Mouse (Mus musculus): Measurements from ENCODE around the gene Gm3072. TPM values are rescaled to one million over a fixed set of nuclear protein-coding genes. Genes with fewer than 3 reads are reported as not detected.
"Not testable (repeated sequence)": the region's sequence is repeated elsewhere in the genome, so short reads cannot be mapped to it uniquely, and the experiment has no call there.

Gene Gm3072
- polyA plus RNA-seq (2015; fragmentation: Nextera tagmentation; extraction: Ambion mirVana) = not detected in 2 replicates

- H3K36me3 ChIP-seq (ENCODE audit: control insufficient read depth, insufficient read depth, low read length); H3K27ac ChIP-seq (ENCODE audit: low read depth, low read length); H3K4me3 ChIP-seq (ENCODE audit: low read length); H3K9me3 ChIP-seq (ENCODE audit: control insufficient read depth, low read length); ATAC-seq; H3K4me2 ChIP-seq (ENCODE audit: low read length); H3K9ac ChIP-seq (ENCODE audit: low read depth, low read length); H3K27me3 ChIP-seq (replicated peaks; ENCODE audit: control insufficient read depth, insufficient read depth, low read length); H3K4me1 ChIP-seq (ENCODE audit: control insufficient read depth, insufficient read depth, low read depth, low read length): not testable (repeated sequence)
- 71% methylated on average over 1 of the region's 2 CpGs for WGBS
Observed at GRCm38 (mm10) chr14:41624512-41624911, at the start of gene Gm3072. Gene Gm3072 (minus strand): TSS chr14:41624612.

- not testable (repeated sequence) for H3K36me3 ChIP-seq (ENCODE audit: control insufficient read depth, insufficient read depth, low read length); H3K9ac ChIP-seq (ENCODE audit: low read depth, low read length); H3K4me3 ChIP-seq (ENCODE audit: low read length); H3K9me3 ChIP-seq (ENCODE audit: control insufficient read depth, low read length); H3K27ac ChIP-seq (ENCODE audit: low read depth, low read length); H3K4me2 ChIP-seq (ENCODE audit: low read length); ATAC-seq; H3K4me1 ChIP-seq (ENCODE audit: control insufficient read depth, insufficient read depth, low read depth, low read length); H3K27me3 ChIP-seq (replicated peaks; ENCODE audit: control insufficient read depth, insufficient read depth, low read length)
- 91% methylated on average over 2 of the region's 2 CpGs for WGBS
Observed at GRCm38 (mm10) chr14:41648176-41648575, 23.8 kb upstream of the Gm3072 start.

- H3K9ac ChIP-seq (ENCODE audit: low read depth, low read length); H3K4me2 ChIP-seq (ENCODE audit: low read length); H3K4me1 ChIP-seq (ENCODE audit: control insufficient read depth, insufficient read depth, low read depth, low read length); H3K27me3 ChIP-seq (replicated peaks; ENCODE audit: control insufficient read depth, insufficient read depth, low read length); H3K27ac ChIP-seq (ENCODE audit: low read depth, low read length); ATAC-seq; H3K9me3 ChIP-seq (ENCODE audit: control insufficient read depth, low read length); H3K4me3 ChIP-seq (ENCODE audit: low read length); H3K36me3 ChIP-seq (ENCODE audit: control insufficient read depth, insufficient read depth, low read length): not testable (repeated sequence)
- no CpG with 5 or more reads among the region's 1 CpGs for WGBS
Observed at GRCm38 (mm10) chr14:41646387-41646786, 22.0 kb upstream of the Gm3072 start, which contains the start of gene Gm3676. Gene Gm3676 (minus strand): TSS chr14:41646487.

GRCm38 (mm10) chr14:41630144-41630543 lies 5.7 kb upstream of the Gm3072 start:
- H3K9me3 ChIP-seq (ENCODE audit: control insufficient read depth, low read length); H3K27ac ChIP-seq (ENCODE audit: low read depth, low read length): not testable (repeated sequence)

GRCm38 (mm10) chr14:41622535-41622934 lies 1.9 kb downstream of the Gm3072 start:
- H3K27me3 ChIP-seq (replicated peaks; ENCODE audit: control insufficient read depth, insufficient read depth, low read length); ATAC-seq; H3K27ac ChIP-seq (ENCODE audit: low read depth, low read length); H3K4me2 ChIP-seq (ENCODE audit: low read length); H3K9ac ChIP-seq (ENCODE audit: low read depth, low read length); H3K36me3 ChIP-seq (ENCODE audit: control insufficient read depth, insufficient read depth, low read length); H3K4me3 ChIP-seq (ENCODE audit: low read length); H3K4me1 ChIP-seq (ENCODE audit: control insufficient read depth, insufficient read depth, low read depth, low read length); H3K9me3 ChIP-seq (ENCODE audit: control insufficient read depth, low read length): not testable (repeated sequence)
- 100% methylated on average over 4 of the region's 5 CpGs for WGBS

More at GRCm38 (mm10) chr14:41630144-41630543, 5.7 kb upstream of the Gm3072 start:
- ATAC-seq; H3K4me3 ChIP-seq (ENCODE audit: low read length); H3K36me3 ChIP-seq (ENCODE audit: control insufficient read depth, insufficient read depth, low read length); H3K9ac ChIP-seq (ENCODE audit: low read depth, low read length); H3K4me2 ChIP-seq (ENCODE audit: low read length); H3K4me1 ChIP-seq (ENCODE audit: control insufficient read depth, insufficient read depth, low read depth, low read length); H3K27me3 ChIP-seq (replicated peaks; ENCODE audit: control insufficient read depth, insufficient read depth, low read length): not testable (repeated sequence)
- WGBS = 97% methylated on average over 9 of the region's 11 CpGs

GRCm38 (mm10) chr14:41610690-41611089 lies 13.7 kb downstream of the Gm3072 start:
- not testable (repeated sequence) for H3K4me1 ChIP-seq (ENCODE audit: control insufficient read depth, insufficient read depth, low read depth, low read length); H3K4me2 ChIP-seq (ENCODE audit: low read length); H3K27me3 ChIP-seq (replicated peaks; ENCODE audit: control insufficient read depth, insufficient read depth, low read length); H3K9me3 ChIP-seq (ENCODE audit: control insufficient read depth, low read length); H3K9ac ChIP-seq (ENCODE audit: low read depth, low read length); ATAC-seq; H3K27ac ChIP-seq (ENCODE audit: low read depth, low read length); H3K4me3 ChIP-seq (ENCODE audit: low read length); H3K36me3 ChIP-seq (ENCODE audit: control insufficient read depth, insufficient read depth, low read length)
- WGBS = 83% methylated on average over 1 of the region's 1 CpGs

GRCm38 (mm10) chr14:41600935-41601334 lies 23.5 kb downstream of the Gm3072 start:
- H3K9me3 ChIP-seq (ENCODE audit: control insufficient read depth, low read length); H3K36me3 ChIP-seq (ENCODE audit: control insufficient read depth, insufficient read depth, low read length); ATAC-seq; H3K9ac ChIP-seq (ENCODE audit: low read depth, low read length); H3K4me1 ChIP-seq (ENCODE audit: control insufficient read depth, insufficient read depth, low read depth, low read length); H3K27me3 ChIP-seq (replicated peaks; ENCODE audit: control insufficient read depth, insufficient read depth, low read length); H3K4me2 ChIP-seq (ENCODE audit: low read length); H3K4me3 ChIP-seq (ENCODE audit: low read length); H3K27ac ChIP-seq (ENCODE audit: low read depth, low read length): not testable (repeated sequence)
- WGBS = 94% methylated on average over 15 of the region's 15 CpGs

GRCm38 (mm10) chr14:41586346-41586745 lies 38.1 kb downstream of the Gm3072 start:
- not testable (repeated sequence) for H3K9me3 ChIP-seq (ENCODE audit: control insufficient read depth, low read length); H3K36me3 ChIP-seq (ENCODE audit: control insufficient read depth, insufficient read depth, low read length); H3K27ac ChIP-seq (ENCODE audit: low read depth, low read length); ATAC-seq; H3K9ac ChIP-seq (ENCODE audit: low read depth, low read length); H3K4me2 ChIP-seq (ENCODE audit: low read length); H3K4me1 ChIP-seq (ENCODE audit: control insufficient read depth, insufficient read depth, low read depth, low read length); H3K27me3 ChIP-seq (replicated peaks; ENCODE audit: control insufficient read depth, insufficient read depth, low read length); H3K4me3 ChIP-seq (ENCODE audit: low read length)
- 72% methylated on average over 1 of the region's 1 CpGs for WGBS

- H3K4me1 ChIP-seq (ENCODE audit: control insufficient read depth, insufficient read depth, low read depth, low read length); H3K4me2 ChIP-seq (ENCODE audit: low read length); H3K9ac ChIP-seq (ENCODE audit: low read depth, low read length); H3K4me3 ChIP-seq (ENCODE audit: low read length); ATAC-seq; H3K27ac ChIP-seq (ENCODE audit: low read depth, low read length); H3K36me3 ChIP-seq (ENCODE audit: control insufficient read depth, insufficient read depth, low read length); H3K9me3 ChIP-seq (ENCODE audit: control insufficient read depth, low read length); H3K27me3 ChIP-seq (replicated peaks; ENCODE audit: control insufficient read depth, insufficient read depth, low read length): not testable (repeated sequence)
- WGBS = no CpG with 5 or more reads among the region's 1 CpGs
Observed at GRCm38 (mm10) chr14:41572911-41573310, 51.5 kb downstream of the Gm3072 start, which contains the start of gene 1700049E17Rik2. Gene 1700049E17Rik2 (plus strand): TSS chr14:41573211.

All from hindbrain, embryonic 16.5 days (tissue).